Mouse (Mus musculus) lung, adult 2 months (tissue): ENCODE data around the gene Cage1. TPM values are rescaled to one million over a fixed set of nuclear protein-coding genes. Genes with fewer than 3 reads are reported as not detected.

ENCODE experiments used
- DNase-seq: peaks from one replicate; pipeline ENCODE4 v3.0.0; 2022
- H3K4me1 ChIP-seq: fragments of 200-500 bp; 2 replicates; pipeline ENCODE4 v1.6.1; 2011; ENCODE audit warnings: low read length; ENCODE audit not compliant: control insufficient read depth, insufficient read depth
- H3K4me3 ChIP-seq: fragments of 200-500 bp; replicated peaks from 2 replicates; pipeline ENCODE3; 2011; ENCODE audit warnings: low read depth, mild to moderate bottlenecking, control low read depth, low read length; ENCODE audit errors: extremely low read depth
- CTCF ChIP-seq: fragments of 200-500 bp; IDR thresholded peaks from 2 replicates; pipeline ENCODE4 v1.5.1; 2011; ENCODE audit warnings: mild to moderate bottlenecking, low read length, control low read depth; ENCODE audit not compliant: insufficient read depth
- POLR2A ChIP-seq: fragments of 200-500 bp; IDR thresholded peaks from 2 replicates; pipeline ENCODE4 v1.6.1; 2011; ENCODE audit warnings: low read depth, mild to moderate bottlenecking, control low read depth, low read length, borderline replicate concordance; ENCODE audit errors: extremely low read depth
- WGBS: fragments of 180-500 bp; shearing (Covaris S2); methylation state at CpG from one replicate; pipeline ENCODE4 v1.1.7; 2018; 5-methylcytosine and 5-hydroxymethylcytosine counted together
- polyA plus RNA-seq: library from polyadenylated mRNA; depleted of rRNA; stranded (reverse); fragments of >200 nt; gene quantifications from 2 replicates; pipeline ENCODE4 v1.2.3, GENCODE M21; 2012

Cage1 gene
- polyA plus RNA-seq, 1 experiment: 0.33 TPM

GRCm38 (mm10) chr13:37992638-37993371 is 44.1 kb downstream of the Cage1 start:
- TF ChIP-seq CTCF: no peak
- no peak for TF ChIP-seq POLR2A
- 11% methylated on average over 10 of the region's 10 CpGs for WGBS
- H3K4me1 ChIP-seq: peaks cover 3% of the 10 kb centered on the region
- DNase-seq: no peak
- peak overlapping the region; percentile 81 for H3K4me3 ChIP-seq

DNA sequence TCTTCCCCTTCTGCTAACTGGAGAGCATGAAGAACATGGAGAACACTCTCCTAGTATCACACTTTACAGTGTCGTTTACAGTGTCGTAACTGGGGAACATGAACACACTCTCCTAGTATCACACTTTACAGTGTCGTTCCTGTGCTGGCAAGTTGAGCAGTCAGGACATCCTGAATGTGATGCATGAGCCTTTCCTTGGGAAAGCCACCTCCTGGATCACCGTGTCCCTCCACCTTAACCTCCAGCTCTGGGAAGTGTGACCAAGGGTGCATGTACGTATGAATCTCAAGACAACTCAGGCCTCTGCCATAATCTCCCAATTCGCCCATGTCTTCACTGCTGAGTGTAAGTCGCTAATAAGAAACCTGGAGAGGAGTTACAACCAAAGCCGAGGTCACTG is 47.2 kb downstream of the Cage1 start:
- peaks cover 3% of the 10 kb centered on the region for H3K4me1 ChIP-seq
- WGBS: 91% methylated on average over 8 of the region's 8 CpGs
- no peak for TF ChIP-seq POLR2A
- TF ChIP-seq CTCF: no peak
- DNase-seq: no peak
- no peak overlapping the region for H3K4me3 ChIP-seq

DNA sequence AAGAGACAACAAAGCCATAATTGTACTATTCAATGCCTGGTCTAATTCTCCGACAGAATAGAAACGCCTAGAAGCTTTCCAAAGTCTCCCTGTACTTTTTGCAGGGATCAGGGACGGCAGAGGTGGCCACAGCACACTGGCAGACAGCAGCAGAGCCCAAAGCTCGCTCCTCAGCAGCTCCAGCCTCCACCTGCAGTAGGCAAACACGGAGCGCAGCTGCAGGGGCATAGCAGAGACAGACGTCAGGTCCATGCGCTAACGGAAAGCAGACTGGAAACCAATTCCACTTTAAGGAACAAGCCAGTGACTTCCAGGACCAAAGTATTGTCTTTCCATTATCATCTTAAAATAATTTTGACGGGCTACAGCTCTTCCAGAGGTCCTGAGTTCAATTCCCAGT is 50.7 kb downstream of the Cage1 start:
- no peak for DNase-seq
- 88% methylated on average over 10 of the region's 10 CpGs for WGBS
- H3K4me1 ChIP-seq: no peaks in the 10 kb centered on the region; the same call in none of the 2 replicates
- H3K4me3 ChIP-seq: no peak overlapping the region
- no peak for TF ChIP-seq POLR2A
- no peak for TF ChIP-seq CTCF

- H3K4me3 ChIP-seq: no peak overlapping the region
- TF ChIP-seq CTCF: no peak
- TF ChIP-seq POLR2A: no peak
- 71% methylated on average over 5 of the region's 5 CpGs for WGBS
- H3K4me1 ChIP-seq: no peaks in the 10 kb centered on the region
- DNase-seq: no peak
These were observed 55.8 kb downstream of the Cage1 start for GRCm38 (mm10) chr13:37981063-37981462.

DNA sequence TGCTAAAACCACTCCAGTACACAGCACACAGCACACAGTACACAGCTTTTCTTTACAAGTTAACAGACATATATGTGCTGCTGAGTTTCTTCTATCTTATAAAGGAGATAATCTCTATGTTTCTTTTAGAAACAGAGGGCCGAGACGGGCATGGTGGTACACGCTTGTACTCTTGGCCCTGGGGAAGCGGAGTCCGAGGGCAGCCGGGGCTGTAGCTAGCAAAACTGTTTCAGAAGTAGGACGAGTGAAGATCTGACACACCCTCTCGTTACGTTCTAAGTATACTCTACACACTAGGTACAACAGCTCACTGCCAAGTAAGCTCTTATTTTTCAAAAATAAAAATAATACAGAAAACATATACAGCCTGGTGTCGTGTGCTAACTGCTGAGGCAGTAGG is 56.5 kb downstream of the Cage1 start:
- 88% methylated on average over 10 of the region's 10 CpGs for WGBS
- no peak for DNase-seq
- no peaks in the 10 kb centered on the region for H3K4me1 ChIP-seq
- TF ChIP-seq POLR2A (no peak), CTCF (no peak)
- no peak overlapping the region for H3K4me3 ChIP-seq

DNA sequence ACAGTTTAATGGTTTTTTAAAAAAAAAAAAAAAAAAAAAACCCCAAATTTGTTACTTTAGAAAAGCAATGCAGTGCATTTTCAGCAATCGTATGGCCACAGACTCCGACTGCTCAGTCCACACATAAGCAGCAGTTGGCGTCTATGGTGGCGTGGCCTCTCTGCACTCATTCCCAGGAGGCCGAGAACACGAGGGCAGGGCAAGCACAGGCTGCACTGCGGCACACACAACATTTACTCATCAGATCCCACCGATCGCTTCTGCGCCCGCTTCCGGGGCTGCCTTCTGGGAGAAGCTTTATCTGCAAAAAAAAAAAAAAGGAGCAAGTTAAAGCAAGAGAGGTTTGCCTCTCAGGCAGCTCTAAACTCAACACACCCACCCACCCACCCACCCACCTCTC is 57.4 kb downstream of the Cage1 start:
- no peaks in the 10 kb centered on the region for H3K4me1 ChIP-seq
- TF ChIP-seq CTCF: no peak
- TF ChIP-seq POLR2A: no peak
- no peak for DNase-seq
- H3K4me3 ChIP-seq: no peak overlapping the region
- WGBS: 91% methylated on average over 12 of the region's 12 CpGs

- no peak for DNase-seq
- peaks cover 4% of the 10 kb centered on the region; the same call in 1 of the 2 replicates for H3K4me1 ChIP-seq
- no peak for TF ChIP-seq CTCF
- no peak for TF ChIP-seq POLR2A
- WGBS: 75% methylated on average over 5 of the region's 5 CpGs
- H3K4me3 ChIP-seq: no peak overlapping the region
These were observed 62.1 kb downstream of the Cage1 start for GRCm38 (mm10) chr13:37974731-37975130.

GRCm38 (mm10) chr13:37974036-37974435 is 62.8 kb downstream of the Cage1 start:
- no peak for DNase-seq
- Histone ChIP-seq H3K4me3 (no peak overlapping the region), H3K4me1 (peaks cover 4% of the 10 kb centered on the region; the same call in 1 of the 2 replicates)
- TF ChIP-seq CTCF (no peak), POLR2A (no peak)
- WGBS: 78% methylated on average over 6 of the region's 6 CpGs

GRCm38 (mm10) chr13:37970887-37971530 is 65.9 kb downstream of the Cage1 start:
- WGBS: 54% methylated on average over 11 of the region's 11 CpGs
- Histone ChIP-seq H3K4me3 (no peak overlapping the region), H3K4me1 (peaks cover 4% of the 10 kb centered on the region; the same call in 1 of the 2 replicates)
- TF ChIP-seq POLR2A: no peak
- TF ChIP-seq CTCF: peak; percentile 59
- no peak for DNase-seq

DNA sequence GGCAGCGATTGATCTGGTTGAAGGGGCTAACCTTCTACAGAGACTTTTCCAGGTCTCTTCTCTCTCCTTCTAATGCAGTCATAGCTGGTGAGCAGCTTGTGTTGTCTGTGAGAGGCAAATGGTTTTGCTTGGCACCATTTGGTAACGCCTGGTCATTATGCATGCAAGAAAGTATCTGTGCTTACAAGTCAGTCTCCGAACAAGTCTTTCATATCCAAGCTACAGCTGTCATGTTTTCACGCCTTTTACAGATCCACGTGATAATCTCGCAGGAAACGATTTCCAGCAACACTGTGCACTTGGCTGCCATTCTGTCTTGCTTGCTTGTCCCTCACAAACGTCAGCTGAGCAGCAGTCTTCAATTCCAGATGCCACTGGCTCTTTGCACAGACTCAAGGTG is 66.9 kb downstream of the Cage1 start:
- WGBS: 60% methylated on average over 8 of the region's 8 CpGs
- no peak overlapping the region for H3K4me3 ChIP-seq
- TF ChIP-seq CTCF (no peak), POLR2A (no peak)
- no peak for DNase-seq
- peaks cover 4% of the 10 kb centered on the region; the same call in 1 of the 2 replicates for H3K4me1 ChIP-seq
